Mouse (Mus musculus): Measurements from ENCODE around the gene Gm15114.
"Not testable (repeated sequence)": the region's sequence is repeated elsewhere in the genome, so short reads cannot be mapped to it uniquely, and the experiment has no call there.

Gene Gm15114

GRCm38 (mm10) chrX:148488649-148489048 lies at the start of gene Gm15114:
Gm15114 (plus strand) TSS chrX:148488949.
- not testable (repeated sequence) for DNase-seq (ENCODE audit: low read depth, low spot score)

Data from forelimb bud, embryonic 11.5 days (tissue).